Mouse (Mus musculus): ENCODE measurements at regions not wholly inside any gene's neighbourhood (a gene's known extent, or its start where the extent isn't known, plus 50 kb on each side); places are given as distances from the start of the nearest gene placed in this dataset.

DNA sequence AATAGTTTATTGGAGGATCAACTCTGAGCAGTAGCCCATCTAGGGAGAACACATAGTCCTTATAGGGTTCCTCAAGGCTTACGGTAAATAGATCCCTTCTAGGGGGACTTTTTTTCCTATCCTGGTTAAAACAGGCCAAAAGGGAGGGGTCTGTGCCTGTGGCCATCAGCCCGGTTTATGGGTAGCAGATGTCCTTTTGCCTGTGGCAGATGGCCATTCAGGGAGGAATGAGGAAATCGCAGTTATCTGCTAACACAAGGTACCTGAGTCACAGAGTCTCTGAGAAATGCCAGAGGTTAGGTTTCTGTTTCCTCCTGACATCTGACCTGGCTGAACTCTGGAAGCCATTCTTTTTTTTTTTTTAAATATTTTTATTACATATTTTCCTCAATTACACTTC is 90.5 kb upstream of the Plekha5 start:
- WGBS = 75% methylated on average over 3 of the region's 3 CpGs
- no peak for ATAC-seq (replicated peaks; ENCODE audit: low FRiP score)
- no peak overlapping the region for H3K4me2 ChIP-seq (ENCODE audit: low read depth, low read length, severe bottlenecking)
- no peak overlapping the region for H3K27ac ChIP-seq (ENCODE audit: low read depth, low read length)
- no peak overlapping the region for H3K4me3 ChIP-seq (ENCODE audit: low read depth, low read length)
- no peak overlapping the region for H3K9ac ChIP-seq (ENCODE audit: low read length)
- peaks cover 14% of the 10 kb centered on the region; the same call in 1 of the 2 replicates for H3K4me1 ChIP-seq (replicated peaks; ENCODE audit: control insufficient read depth, insufficient read depth, low read length)
- no peaks in the 10 kb centered on the region for H3K27me3 ChIP-seq (ENCODE audit: control insufficient read depth, insufficient read depth, low read length)
- H3K9me3 ChIP-seq (ENCODE audit: control insufficient read depth, low read length) = no peaks in the 10 kb centered on the region
- no peak for DNase-seq (ENCODE audit: low spot score)
- H3K36me3 ChIP-seq (ENCODE audit: control insufficient read depth, insufficient read depth, low read length) = no peaks in the 10 kb centered on the region

DNA sequence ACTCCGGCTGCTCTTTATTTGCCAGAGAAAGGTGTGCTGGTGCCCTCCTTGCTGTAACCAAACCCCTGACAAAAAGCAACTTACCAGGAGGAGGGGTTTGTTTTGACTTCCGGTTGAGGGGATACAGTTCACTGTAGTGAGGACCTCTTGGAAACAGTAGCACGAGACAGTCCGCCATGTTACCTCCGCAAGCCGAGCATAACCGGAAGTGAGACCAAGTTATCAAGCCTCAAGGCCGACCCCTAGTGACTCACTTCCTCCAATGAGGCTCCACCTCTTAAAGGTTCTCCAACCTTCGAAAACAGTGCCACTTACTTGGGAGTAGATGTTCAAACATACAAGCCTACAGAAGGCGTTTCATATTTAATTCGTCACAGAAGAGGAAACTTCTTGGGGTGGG is 115.2 kb upstream of the Plekha5 start:
- ATAC-seq (replicated peaks; ENCODE audit: low FRiP score) = no peak
- 94% methylated on average over 11 of the region's 11 CpGs for whole genome bisulfite sequencing

DNA sequence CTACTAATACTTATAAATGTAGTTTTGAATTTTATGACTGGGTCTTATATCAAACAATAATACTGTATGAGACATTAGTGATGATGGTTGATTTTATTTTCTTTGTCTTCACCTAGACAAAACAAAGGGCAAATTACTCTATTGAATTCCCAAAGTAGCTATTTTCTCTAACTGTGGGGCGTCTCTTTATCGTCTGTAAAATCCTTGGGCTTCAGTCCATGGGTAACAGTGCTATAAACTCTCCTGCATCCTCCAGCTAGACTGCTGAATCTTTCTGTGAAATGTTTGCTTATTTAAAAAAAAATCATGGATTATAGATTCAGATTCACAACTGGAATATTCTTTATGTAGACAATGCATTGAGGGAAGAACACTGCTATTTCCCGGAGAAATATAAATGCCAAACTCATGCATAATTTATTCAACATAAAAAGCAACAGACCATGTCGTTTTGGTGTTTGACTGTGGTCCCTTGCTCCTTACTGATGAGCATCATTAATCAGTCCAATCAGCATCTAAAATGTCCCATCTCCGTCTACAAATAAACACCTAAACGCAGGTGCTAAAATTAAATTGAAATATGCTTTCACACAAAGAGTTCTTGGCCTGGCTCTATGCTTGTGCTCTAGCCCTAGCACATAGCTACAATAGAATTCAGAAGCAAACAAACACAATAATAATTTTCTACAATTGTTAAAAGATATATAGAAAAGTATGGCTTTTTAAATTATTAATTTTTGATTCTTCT is 116.9 kb upstream of the Plekha5 start:
- no peaks in the 10 kb centered on the region for H3K4me1 ChIP-seq (replicated peaks; ENCODE audit: control insufficient read depth, insufficient read depth, low read length)
- no peak for ATAC-seq (replicated peaks; ENCODE audit: low FRiP score)

More for the DNA sequence above, 115.2 kb upstream of the Plekha5 start:
- Histone ChIP-seq H3K27ac (ENCODE audit: low read depth, low read length) (no peak overlapping the region), H3K9me3 (ENCODE audit: control insufficient read depth, low read length) (no peaks in the 10 kb centered on the region; the same call in 1 of the 2 replicates), H3K4me3 (ENCODE audit: low read depth, low read length) (no peak overlapping the region), H3K36me3 (ENCODE audit: control insufficient read depth, insufficient read depth, low read length) (no peaks in the 10 kb centered on the region), H3K4me2 (ENCODE audit: low read depth, low read length, severe bottlenecking) (no peak overlapping the region), H3K9ac (ENCODE audit: low read length) (no peak overlapping the region), H3K27me3 (ENCODE audit: control insufficient read depth, insufficient read depth, low read length) (no peaks in the 10 kb centered on the region), H3K4me1 (replicated peaks; ENCODE audit: control insufficient read depth, insufficient read depth, low read length) (no peaks in the 10 kb centered on the region)
- no peak for DNase-seq (ENCODE audit: low spot score)

DNA sequence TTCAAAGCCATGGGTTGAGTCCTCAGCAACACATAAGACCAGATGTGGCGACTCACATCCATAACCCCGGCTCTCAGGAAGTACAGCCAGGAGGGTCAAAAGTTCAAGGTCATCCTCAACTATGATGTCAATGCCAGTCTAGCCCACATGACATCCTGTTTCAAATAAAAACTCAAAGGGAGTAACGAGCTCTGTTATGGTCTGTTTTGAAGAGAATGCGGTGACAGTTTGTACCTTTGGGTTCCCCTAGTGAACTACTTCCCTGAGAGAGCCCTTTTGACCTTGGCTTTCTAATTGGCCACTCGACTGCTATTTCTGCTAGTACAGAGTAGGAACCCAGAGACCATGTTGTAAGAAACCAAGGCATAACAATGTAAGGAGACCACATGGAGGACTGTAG is 119.7 kb upstream of the Plekha5 start:
- Histone ChIP-seq H3K9me3 (ENCODE audit: control insufficient read depth, low read length) (no peaks in the 10 kb centered on the region), H3K9ac (ENCODE audit: low read length) (no peak overlapping the region), H3K36me3 (ENCODE audit: control insufficient read depth, insufficient read depth, low read length) (no peaks in the 10 kb centered on the region), H3K4me2 (ENCODE audit: low read depth, low read length, severe bottlenecking) (no peak overlapping the region), H3K4me3 (ENCODE audit: low read depth, low read length) (no peak overlapping the region), H3K4me1 (replicated peaks; ENCODE audit: control insufficient read depth, insufficient read depth, low read length) (no peaks in the 10 kb centered on the region), H3K27me3 (ENCODE audit: control insufficient read depth, insufficient read depth, low read length) (no peaks in the 10 kb centered on the region), H3K27ac (ENCODE audit: low read depth, low read length) (no peak overlapping the region)
- ATAC-seq (replicated peaks; ENCODE audit: low FRiP score) (0 out of 2 replicates have a peak, but pooled peaks have one; percentile 39), DNase-seq (ENCODE audit: low spot score) (no peak)
- 76% methylated on average over 5 of the region's 5 CpGs for WGBS

More for the DNA sequence above, 116.9 kb upstream of the Plekha5 start:
- DNase-seq (ENCODE audit: low spot score) = no peak
- H3K27me3 ChIP-seq (ENCODE audit: control insufficient read depth, insufficient read depth, low read length) = no peaks in the 10 kb centered on the region
- no peaks in the 10 kb centered on the region; the same call in 1 of the 2 replicates for H3K9me3 ChIP-seq (ENCODE audit: control insufficient read depth, low read length)
- no peak overlapping the region for H3K27ac ChIP-seq (ENCODE audit: low read depth, low read length)
- H3K9ac ChIP-seq (ENCODE audit: low read length) = no peak overlapping the region
- no peaks in the 10 kb centered on the region for H3K36me3 ChIP-seq (ENCODE audit: control insufficient read depth, insufficient read depth, low read length)
- H3K4me2 ChIP-seq (ENCODE audit: low read depth, low read length, severe bottlenecking) = no peak overlapping the region
- H3K4me3 ChIP-seq (ENCODE audit: low read depth, low read length) = no peak overlapping the region
- 90% methylated on average over 6 of the region's 6 CpGs for WGBS

DNA sequence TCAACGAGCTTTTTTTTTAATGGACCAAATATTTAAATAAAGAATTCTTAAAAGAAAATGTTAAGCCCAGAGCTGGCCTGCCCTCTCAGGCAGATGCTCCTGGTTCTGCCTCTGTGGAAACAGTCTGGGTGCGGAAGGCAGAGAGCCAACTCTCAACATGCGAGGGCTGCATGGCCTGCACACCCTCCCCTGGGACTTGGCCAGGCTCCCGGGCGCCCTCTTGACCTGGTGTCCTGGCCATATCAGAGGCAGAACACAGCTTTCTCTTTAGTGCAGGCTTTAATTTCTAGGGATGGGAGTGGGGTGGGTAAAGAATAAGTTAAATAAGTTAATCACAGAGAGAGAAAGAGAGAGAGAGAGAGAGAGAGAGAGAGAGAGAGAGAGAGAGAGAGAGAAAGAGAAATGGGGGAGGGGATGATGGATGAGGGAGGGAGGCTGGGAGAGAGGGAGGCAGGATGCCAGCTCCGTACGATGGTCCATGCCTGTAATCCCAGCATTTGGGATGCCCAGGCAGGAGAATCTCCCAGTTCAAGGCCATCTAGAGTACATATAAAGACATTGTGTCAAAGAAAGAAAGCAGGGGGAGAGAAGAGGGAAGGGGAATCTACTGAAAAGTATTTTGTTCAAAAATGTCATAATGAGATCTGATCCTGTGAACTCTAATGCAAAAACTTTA is 123.2 kb upstream of the Plekha5 start:
- ATAC-seq (replicated peaks; ENCODE audit: low FRiP score) = no peak
- no peak overlapping the region for H3K4me3 ChIP-seq (ENCODE audit: low read depth, low read length)
- no peak overlapping the region for H3K27ac ChIP-seq (ENCODE audit: low read depth, low read length)
- H3K27me3 ChIP-seq (ENCODE audit: control insufficient read depth, insufficient read depth, low read length) = no peaks in the 10 kb centered on the region
- H3K9ac ChIP-seq (ENCODE audit: low read length) = no peak overlapping the region
- WGBS = 78% methylated on average over 7 of the region's 7 CpGs
- H3K9me3 ChIP-seq (ENCODE audit: control insufficient read depth, low read length) = no peaks in the 10 kb centered on the region
- no peak overlapping the region for H3K4me2 ChIP-seq (ENCODE audit: low read depth, low read length, severe bottlenecking)
- no peak for DNase-seq (ENCODE audit: low spot score)
- no peaks in the 10 kb centered on the region for H3K36me3 ChIP-seq (ENCODE audit: control insufficient read depth, insufficient read depth, low read length)
- 0 out of 2 replicates have a peak, but pooled peaks cover 4% of the 10 kb centered on the region for H3K4me1 ChIP-seq (replicated peaks; ENCODE audit: control insufficient read depth, insufficient read depth, low read length)

DNA sequence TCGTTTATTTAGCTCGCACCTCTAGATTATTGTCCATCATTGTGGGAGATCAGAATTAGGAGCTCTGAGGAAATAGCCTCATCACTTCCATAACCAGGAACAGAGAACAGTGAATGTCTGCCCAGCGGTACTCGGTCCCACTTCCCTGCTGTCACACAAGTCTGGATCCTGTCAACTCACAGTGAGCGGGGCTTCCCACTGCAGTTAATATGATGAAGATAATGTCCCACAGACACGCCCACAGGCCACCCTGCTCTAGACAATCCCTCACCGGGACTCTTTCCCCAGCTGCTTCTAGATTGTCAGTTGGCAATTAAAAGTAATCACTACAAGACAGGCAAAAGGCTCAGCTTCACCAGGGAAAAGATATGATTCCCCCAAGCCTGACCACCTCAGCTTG is 124.2 kb upstream of the Plekha5 start:
- DNase-seq (ENCODE audit: low spot score) = no peak

DNA sequence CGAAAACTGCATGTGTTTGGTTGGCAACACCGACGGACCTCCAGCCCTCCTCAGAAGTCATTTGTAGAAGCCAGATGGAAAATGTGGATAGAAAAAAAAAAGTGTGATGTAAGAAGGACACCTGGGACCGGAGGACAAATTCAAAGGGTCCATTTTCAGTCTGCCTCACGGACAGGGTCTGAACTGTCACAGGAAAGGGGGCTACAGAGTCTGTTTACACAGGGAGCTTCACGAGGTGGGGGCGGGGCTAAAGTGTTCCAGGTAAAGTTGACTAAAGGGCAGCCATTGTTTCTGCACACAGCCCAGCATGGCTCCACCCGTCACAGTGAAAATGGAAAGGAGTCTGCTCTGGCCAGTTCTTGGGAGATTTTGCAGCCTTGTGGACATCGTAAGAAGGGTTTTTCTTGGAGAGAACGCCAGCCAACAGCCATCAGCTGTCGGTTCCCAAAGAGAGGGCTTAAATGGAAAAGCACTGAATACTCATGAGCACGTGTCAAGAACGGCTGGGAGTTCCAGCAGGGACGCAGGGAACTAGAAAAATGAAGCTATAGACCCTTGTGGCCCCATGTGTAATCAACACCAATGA is 125.8 kb upstream of the Plekha5 start:
- Histone ChIP-seq H3K4me3 (ENCODE audit: low read depth, low read length) (no peak overlapping the region), H3K27me3 (ENCODE audit: control insufficient read depth, insufficient read depth, low read length) (no peaks in the 10 kb centered on the region), H3K4me1 (replicated peaks; ENCODE audit: control insufficient read depth, insufficient read depth, low read length) (0 out of 2 replicates have a peak, but pooled peaks cover 4% of the 10 kb centered on the region), H3K9me3 (ENCODE audit: control insufficient read depth, low read length) (no peaks in the 10 kb centered on the region), H3K27ac (ENCODE audit: low read depth, low read length) (no peak overlapping the region), H3K36me3 (ENCODE audit: control insufficient read depth, insufficient read depth, low read length) (no peaks in the 10 kb centered on the region), H3K9ac (ENCODE audit: low read length) (no peak overlapping the region), H3K4me2 (ENCODE audit: low read depth, low read length, severe bottlenecking) (no peak overlapping the region)
- DNase-seq (ENCODE audit: low spot score) = no peak
- peak; percentile 49; the same call in 1 of the 2 replicates for ATAC-seq (replicated peaks; ENCODE audit: low FRiP score)
- WGBS = 76% methylated on average over 14 of the region's 14 CpGs

More for the DNA sequence above, 124.2 kb upstream of the Plekha5 start:
- H3K36me3 ChIP-seq (ENCODE audit: control insufficient read depth, insufficient read depth, low read length) = no peaks in the 10 kb centered on the region
- no peak overlapping the region for H3K27ac ChIP-seq (ENCODE audit: low read depth, low read length)
- 75% methylated on average over 7 of the region's 7 CpGs for WGBS
- 0 out of 2 replicates have a peak, but pooled peaks cover 4% of the 10 kb centered on the region for H3K4me1 ChIP-seq (replicated peaks; ENCODE audit: control insufficient read depth, insufficient read depth, low read length)
- no peak overlapping the region for H3K4me3 ChIP-seq (ENCODE audit: low read depth, low read length)
- no peak overlapping the region for H3K4me2 ChIP-seq (ENCODE audit: low read depth, low read length, severe bottlenecking)
- ATAC-seq (replicated peaks; ENCODE audit: low FRiP score) = no peak
- no peak overlapping the region for H3K9ac ChIP-seq (ENCODE audit: low read length)
- no peaks in the 10 kb centered on the region for H3K27me3 ChIP-seq (ENCODE audit: control insufficient read depth, insufficient read depth, low read length)
- H3K9me3 ChIP-seq (ENCODE audit: control insufficient read depth, low read length) = no peaks in the 10 kb centered on the region

DNA sequence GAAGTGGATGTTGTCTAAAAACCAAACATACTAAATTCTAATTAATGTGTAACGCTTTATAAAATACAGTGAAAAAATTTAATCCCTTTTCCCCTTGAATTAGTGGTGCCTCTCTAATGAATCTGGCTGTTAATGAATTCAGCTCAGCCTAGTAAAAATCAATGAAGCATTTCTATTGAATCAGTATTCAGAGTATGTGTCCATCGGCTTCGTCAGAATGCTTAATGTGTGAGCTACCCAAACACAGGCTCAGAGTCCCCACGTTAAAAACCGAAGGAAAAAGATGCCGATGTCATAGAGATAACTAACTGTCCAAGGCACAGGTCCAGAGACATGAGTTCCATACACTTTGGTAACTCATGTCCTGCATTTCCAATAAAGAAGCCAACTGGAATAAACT is 126.3 kb upstream of the Plekha5 start:
- Histone ChIP-seq H3K9ac (ENCODE audit: low read length) (no peak overlapping the region), H3K27me3 (ENCODE audit: control insufficient read depth, insufficient read depth, low read length) (no peaks in the 10 kb centered on the region), H3K27ac (ENCODE audit: low read depth, low read length) (no peak overlapping the region), H3K9me3 (ENCODE audit: control insufficient read depth, low read length) (no peaks in the 10 kb centered on the region), H3K4me3 (ENCODE audit: low read depth, low read length) (no peak overlapping the region), H3K36me3 (ENCODE audit: control insufficient read depth, insufficient read depth, low read length) (no peaks in the 10 kb centered on the region), H3K4me1 (replicated peaks; ENCODE audit: control insufficient read depth, insufficient read depth, low read length) (0 out of 2 replicates have a peak, but pooled peaks cover 4% of the 10 kb centered on the region), H3K4me2 (ENCODE audit: low read depth, low read length, severe bottlenecking) (no peak overlapping the region)
- DNase-seq (ENCODE audit: low spot score) = no peak
- peak; percentile 60 for ATAC-seq (replicated peaks; ENCODE audit: low FRiP score)
- WGBS = 53% methylated on average over 6 of the region's 6 CpGs

Data from forebrain, embryonic 11.5 days (tissue).